Mouse (Mus musculus): ENCODE data around the gene Cd163l1. TPM values are rescaled to one million over a fixed set of nuclear protein-coding genes. Genes with fewer than 3 reads are reported as not detected.

Cd163l1 gene
- 0.58 TPM for polyA plus RNA-seq (2015; fragmentation: Illumina TruSeq; extraction: RNeasy Lipid Tissue Mini Kit (QIAGEN cat#74804); ENCODE audit: insufficient read depth, low replicate concordance)

DNA sequence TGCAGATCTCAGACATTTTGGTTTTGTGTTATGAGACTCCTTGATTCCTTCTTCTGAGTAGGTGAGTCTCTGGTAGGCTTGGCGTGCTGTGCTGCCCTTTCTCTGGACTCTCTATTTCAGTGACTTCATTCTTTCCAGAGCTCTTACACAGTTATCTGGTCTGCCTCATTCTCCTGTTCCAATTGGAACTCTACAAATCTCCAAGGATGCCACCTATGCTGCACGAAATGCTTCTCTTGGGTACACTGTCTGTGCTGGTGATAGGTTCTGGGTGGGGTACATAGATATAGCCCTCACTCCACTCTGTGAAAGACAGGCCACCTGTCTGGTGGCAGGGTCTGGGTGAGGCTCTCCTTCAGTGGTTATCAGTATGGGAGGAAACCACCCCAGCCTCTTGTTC is at the start of gene Cd163l1:
TSS of gene Cd163l1 (plus strand) at position 301 of the 400 bp plus-strand sequence.

DNA sequence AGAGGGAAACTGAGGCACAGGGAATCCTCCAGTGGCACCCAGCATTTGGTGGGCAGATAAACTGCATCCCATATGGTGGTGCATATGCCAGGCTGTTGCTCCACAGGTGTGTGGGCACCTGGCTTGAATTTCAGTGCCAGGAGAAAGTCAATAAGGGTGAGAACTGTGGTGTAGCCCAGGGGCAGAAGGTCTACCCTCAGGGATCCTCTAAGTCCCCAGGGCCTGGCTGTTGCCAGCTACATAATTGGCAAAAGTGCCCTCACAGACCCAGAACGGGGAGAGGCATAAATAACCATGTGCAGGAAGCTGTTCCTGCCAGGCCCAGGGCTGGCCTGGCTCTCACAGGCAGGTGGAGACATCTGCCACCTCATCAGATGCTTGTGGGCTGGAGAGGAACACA is 45.1 kb upstream of the Cd163l1 start, which contains the start of gene Olfr523:
TSS of gene Olfr523 (plus strand) at position 282 of the 400 bp plus-strand sequence.

DNA sequence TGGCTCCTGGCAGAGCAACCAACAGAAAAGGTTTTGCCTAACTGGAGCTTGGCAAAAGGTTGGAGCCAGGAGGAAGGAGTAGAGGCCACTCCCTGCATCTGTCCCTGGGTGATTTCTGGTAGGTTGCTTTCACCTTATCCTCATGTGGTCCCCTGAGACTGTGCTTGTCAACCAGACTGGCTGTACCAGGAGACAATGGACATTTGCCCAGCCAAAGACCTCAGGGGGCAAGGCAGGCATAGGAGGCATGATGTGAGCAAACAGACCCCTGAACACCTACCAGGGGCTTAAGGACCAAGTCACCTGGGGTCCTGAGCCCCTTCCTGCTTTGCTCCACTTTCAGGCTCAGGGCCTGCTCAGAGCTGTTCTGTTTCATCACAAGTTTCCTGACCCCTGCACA is 12.2 kb upstream of the Cd163l1 start, which contains the start of gene Olfr524:
TSS of gene Olfr524 (minus strand) at position 101 of the 400 bp plus-strand sequence.

DNA sequence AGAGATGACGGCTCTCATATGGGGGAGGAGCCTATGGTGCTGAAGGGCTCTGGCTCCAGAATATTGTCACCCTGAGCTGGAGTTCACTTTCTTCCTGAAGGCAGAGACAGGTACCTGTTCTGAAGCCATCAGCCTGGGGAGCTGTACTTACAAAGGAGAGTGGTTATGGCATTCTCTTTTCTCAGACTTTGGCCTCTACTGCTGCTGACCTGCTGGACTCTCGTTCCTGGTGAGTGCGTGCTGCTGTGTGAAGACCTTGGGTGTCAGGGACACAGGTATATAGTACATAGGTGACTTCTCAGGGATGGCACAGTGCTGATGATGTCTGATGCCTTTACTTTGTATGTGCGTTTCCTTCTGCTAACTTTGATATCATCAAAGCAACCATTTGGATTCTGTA is 29.1 kb downstream of the Cd163l1 start, which contains the start of gene 5830411N06Rik:
TSS of gene 5830411N06Rik (plus strand) at position 69 of the 400 bp plus-strand sequence.

Other genes starting within 250 kb of the Cd163l1 start
- gene 6430531B16Rik, start 239.5 kb upstream of the Cd163l1 start, polyA plus RNA-seq (2015; fragmentation: Illumina TruSeq; extraction: RNeasy Lipid Tissue Mini Kit (QIAGEN cat#74804); ENCODE audit: insufficient read depth, low replicate concordance), result not detected
- gene Adam8, start 225.7 kb upstream of the Cd163l1 start, polyA plus RNA-seq (2015; fragmentation: Illumina TruSeq; extraction: RNeasy Lipid Tissue Mini Kit (QIAGEN cat#74804); ENCODE audit: insufficient read depth, low replicate concordance), result 15.3 TPM
- gene Zfp511, start 181.9 kb upstream of the Cd163l1 start, polyA plus RNA-seq (2015; fragmentation: Illumina TruSeq; extraction: RNeasy Lipid Tissue Mini Kit (QIAGEN cat#74804); ENCODE audit: insufficient read depth, low replicate concordance), result 39.7 TPM
- gene Tubgcp2, start 181.6 kb upstream of the Cd163l1 start, polyA plus RNA-seq (2015; fragmentation: Illumina TruSeq; extraction: RNeasy Lipid Tissue Mini Kit (QIAGEN cat#74804); ENCODE audit: insufficient read depth, low replicate concordance), result 21.8 TPM
- gene Msx3, start 169.2 kb upstream of the Cd163l1 start, polyA plus RNA-seq (2015; fragmentation: Illumina TruSeq; extraction: RNeasy Lipid Tissue Mini Kit (QIAGEN cat#74804); ENCODE audit: insufficient read depth, low replicate concordance), result not detected
- not detected for gene Caly, start 135.7 kb upstream of the Cd163l1 start, polyA plus RNA-seq (2015; fragmentation: Illumina TruSeq; extraction: RNeasy Lipid Tissue Mini Kit (QIAGEN cat#74804); ENCODE audit: insufficient read depth, low replicate concordance)
- gene Prap1, start 124.9 kb upstream of the Cd163l1 start, polyA plus RNA-seq (2015; fragmentation: Illumina TruSeq; extraction: RNeasy Lipid Tissue Mini Kit (QIAGEN cat#74804); ENCODE audit: insufficient read depth, low replicate concordance), result not detected
- gene Fuom, start 115.8 kb upstream of the Cd163l1 start, polyA plus RNA-seq (2015; fragmentation: Illumina TruSeq; extraction: RNeasy Lipid Tissue Mini Kit (QIAGEN cat#74804); ENCODE audit: insufficient read depth, low replicate concordance), result 3.8 TPM
- gene Paox, start 102.5 kb upstream of the Cd163l1 start, polyA plus RNA-seq (2015; fragmentation: Illumina TruSeq; extraction: RNeasy Lipid Tissue Mini Kit (QIAGEN cat#74804); ENCODE audit: insufficient read depth, low replicate concordance), result 9.2 TPM
- gene Echs1, start 101.8 kb upstream of the Cd163l1 start, polyA plus RNA-seq (2015; fragmentation: Illumina TruSeq; extraction: RNeasy Lipid Tissue Mini Kit (QIAGEN cat#74804); ENCODE audit: insufficient read depth, low replicate concordance), result 39.4 TPM
- 17.2 TPM for gene Mtg1, start 80.7 kb upstream of the Cd163l1 start, polyA plus RNA-seq (2015; fragmentation: Illumina TruSeq; extraction: RNeasy Lipid Tissue Mini Kit (QIAGEN cat#74804); ENCODE audit: insufficient read depth, low replicate concordance)
- gene Sprn, start 63.4 kb upstream of the Cd163l1 start, polyA plus RNA-seq (2015; fragmentation: Illumina TruSeq; extraction: RNeasy Lipid Tissue Mini Kit (QIAGEN cat#74804); ENCODE audit: insufficient read depth, low replicate concordance), result 0.19 TPM
- gene Olfr522, start 53.5 kb upstream of the Cd163l1 start, polyA plus RNA-seq (2015; fragmentation: Illumina TruSeq; extraction: RNeasy Lipid Tissue Mini Kit (QIAGEN cat#74804); ENCODE audit: insufficient read depth, low replicate concordance), result not detected
- not detected for gene Olfr523, start 45.0 kb upstream of the Cd163l1 start, polyA plus RNA-seq (2015; fragmentation: Illumina TruSeq; extraction: RNeasy Lipid Tissue Mini Kit (QIAGEN cat#74804); ENCODE audit: insufficient read depth, low replicate concordance)
- not detected for gene Olfr524, start 12.3 kb upstream of the Cd163l1 start, polyA plus RNA-seq (2015; fragmentation: Illumina TruSeq; extraction: RNeasy Lipid Tissue Mini Kit (QIAGEN cat#74804); ENCODE audit: insufficient read depth, low replicate concordance)
- gene 5830411N06Rik, start 29.0 kb downstream of the Cd163l1 start, polyA plus RNA-seq (2015; fragmentation: Illumina TruSeq; extraction: RNeasy Lipid Tissue Mini Kit (QIAGEN cat#74804); ENCODE audit: insufficient read depth, low replicate concordance), result 1.0 TPM
- gene Olfr525, start 102.6 kb downstream of the Cd163l1 start, polyA plus RNA-seq (2015; fragmentation: Illumina TruSeq; extraction: RNeasy Lipid Tissue Mini Kit (QIAGEN cat#74804); ENCODE audit: insufficient read depth, low replicate concordance), result not detected
- not detected for gene Olfr527, start 115.8 kb downstream of the Cd163l1 start, polyA plus RNA-seq (2015; fragmentation: Illumina TruSeq; extraction: RNeasy Lipid Tissue Mini Kit (QIAGEN cat#74804); ENCODE audit: insufficient read depth, low replicate concordance)
- 0.25 TPM for gene Olfr60, start 143.4 kb downstream of the Cd163l1 start, polyA plus RNA-seq (2015; fragmentation: Illumina TruSeq; extraction: RNeasy Lipid Tissue Mini Kit (QIAGEN cat#74804); ENCODE audit: insufficient read depth, low replicate concordance)
- not detected for gene Olfr530, start 158.1 kb downstream of the Cd163l1 start, polyA plus RNA-seq (2015; fragmentation: Illumina TruSeq; extraction: RNeasy Lipid Tissue Mini Kit (QIAGEN cat#74804); ENCODE audit: insufficient read depth, low replicate concordance)
- gene Olfr531, start 184.7 kb downstream of the Cd163l1 start, polyA plus RNA-seq (2015; fragmentation: Illumina TruSeq; extraction: RNeasy Lipid Tissue Mini Kit (QIAGEN cat#74804); ENCODE audit: insufficient read depth, low replicate concordance), result not detected
- gene Olfr532, start 203.4 kb downstream of the Cd163l1 start, polyA plus RNA-seq (2015; fragmentation: Illumina TruSeq; extraction: RNeasy Lipid Tissue Mini Kit (QIAGEN cat#74804); ENCODE audit: insufficient read depth, low replicate concordance), result not detected
- gene Olfr533, start 245.1 kb downstream of the Cd163l1 start, polyA plus RNA-seq (2015; fragmentation: Illumina TruSeq; extraction: RNeasy Lipid Tissue Mini Kit (QIAGEN cat#74804); ENCODE audit: insufficient read depth, low replicate concordance), result not detected

Data from spleen, adult 10 weeks (tissue).